Mouse (Mus musculus) E14TG2a.4 (cell line): ENCODE data around the gene Lama2.

Experiments
- CTCF ChIP-seq: conservative IDR thresholded peaks from 2 replicates; pipeline ENCODE4 v1.5.1; 2014; ENCODE audit warnings: low read length
- NANOG ChIP-seq: IDR thresholded peaks from 2 replicates; pipeline ENCODE4 v1.6.1; 2014; ENCODE audit warnings: borderline replicate concordance, low read length, mixed read lengths

- TF ChIP-seq NANOG (no peak), CTCF (no peak)
Measured at GRCm38 (mm10) chr10:26973575-26973974, 646.0 kb downstream of the Lama2 start.
